Mouse (Mus musculus) cerebellum, adult 2 months (tissue): ENCODE measurements at regions not wholly inside any gene's neighbourhood (a gene's known extent, or its start where the extent isn't known, plus 50 kb on each side); places are given as distances from the start of the nearest gene placed in this dataset.

Experiments used
- DNase-seq, 2 experiments: peaks; one replicate each; pipeline ENCODE4 v3.0.0; 2021
- H3K27ac ChIP-seq: fragments of 200-500 bp; 2 replicates; pipeline ENCODE4 v1.5.1; 2012; ENCODE audit warnings: low read length, control low read depth, inconsistent platforms; ENCODE audit not compliant: insufficient read depth
- H3K27me3 ChIP-seq: fragments of 200-500 bp; 2 replicates; pipeline ENCODE4 v1.6.1; 2012; ENCODE audit warnings: inconsistent platforms, mild to moderate bottlenecking, low read length, moderate library complexity; ENCODE audit not compliant: control insufficient read depth, insufficient read depth
- H3K4me1 ChIP-seq: fragments of 200-500 bp; 2 replicates; pipeline ENCODE4 v1.6.1; 2011; ENCODE audit warnings: low read length; ENCODE audit not compliant: control insufficient read depth, insufficient read depth
- H3K4me3 ChIP-seq: fragments of 200-500 bp; replicated peaks from 2 replicates; pipeline ENCODE3; 2011; ENCODE audit warnings: mild to moderate bottlenecking, low read depth, low read length, control low read depth; ENCODE audit not compliant: insufficient read depth
- CTCF ChIP-seq: fragments of 200-500 bp; IDR thresholded peaks from 2 replicates; pipeline ENCODE4 v1.5.1; 2011; ENCODE audit warnings: low read depth, mild to moderate bottlenecking, control low read depth, low read length, moderate library complexity, borderline replicate concordance; ENCODE audit not compliant: insufficient read depth
- POLR2A ChIP-seq: fragments of 200-500 bp; IDR thresholded peaks from 2 replicates; pipeline ENCODE4 v1.6.1; 2011; ENCODE audit warnings: low read length, control low read depth, borderline replicate concordance; ENCODE audit not compliant: insufficient read depth
- WGBS: fragments of 180-500 bp; shearing (Covaris S2); methylation state at CpG from one replicate; pipeline ENCODE4 v1.1.7; 2018; 5-methylcytosine and 5-hydroxymethylcytosine counted together

- no peaks in the 10 kb centered on the region for H3K27me3 ChIP-seq
- TF ChIP-seq CTCF = no peak
- no peak for TF ChIP-seq POLR2A
- H3K4me3 ChIP-seq = no peak overlapping the region
- 64% methylated on average over 6 of the region's 6 CpGs for WGBS
- DNase-seq = no peak
- no peak overlapping the region for H3K27ac ChIP-seq
- no peaks in the 10 kb centered on the region for H3K4me1 ChIP-seq
Measured at GRCm38 (mm10) chr12:109950632-109951031, 328.2 kb upstream of the Dio3 start.

GRCm38 (mm10) chr12:109951473-109951872 is 327.4 kb upstream of the Dio3 start:
- no peak for DNase-seq
- Histone ChIP-seq H3K4me1 (no peaks in the 10 kb centered on the region), H3K4me3 (no peak overlapping the region), H3K27me3 (no peaks in the 10 kb centered on the region), H3K27ac (no peak overlapping the region)
- no peak for TF ChIP-seq CTCF
- TF ChIP-seq POLR2A = no peak
- WGBS = 79% methylated on average over 12 of the region's 12 CpGs

DNA sequence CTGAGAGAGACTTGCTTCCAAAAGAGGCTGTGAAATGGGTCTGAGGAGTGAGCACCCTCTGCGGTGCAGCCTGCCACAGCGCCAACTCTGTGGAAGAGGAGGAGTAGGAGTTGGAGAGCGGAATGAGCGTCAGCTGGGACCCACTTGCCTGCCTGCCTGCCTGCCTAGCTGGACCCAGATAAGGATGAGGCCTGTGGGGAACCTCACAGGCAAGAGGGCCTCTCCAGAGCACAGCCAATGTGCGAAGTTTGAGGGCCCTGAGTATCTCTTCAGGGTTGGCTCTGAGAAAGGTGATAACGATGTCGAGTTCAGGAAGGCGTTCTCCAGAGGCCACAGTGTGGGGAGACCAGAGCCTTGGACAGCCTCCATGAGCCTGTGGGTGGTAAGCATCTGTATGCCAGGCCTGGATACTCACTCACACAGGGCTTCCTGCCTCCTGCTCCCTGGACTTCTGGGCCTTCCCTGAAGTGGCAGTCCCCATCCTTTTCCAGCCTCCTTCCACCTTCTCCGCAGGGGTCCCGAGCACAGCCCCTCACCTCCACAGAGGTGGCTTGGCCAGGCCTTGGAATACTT is 326.9 kb upstream of the Dio3 start:
- Histone ChIP-seq H3K4me1 (no peaks in the 10 kb centered on the region), H3K27ac (no peak overlapping the region), H3K4me3 (no peak overlapping the region), H3K27me3 (no peaks in the 10 kb centered on the region)
- no peak for TF ChIP-seq CTCF
- no peak for TF ChIP-seq POLR2A
- no peak for DNase-seq
- 57% methylated on average over 10 of the region's 10 CpGs for WGBS

GRCm38 (mm10) chr12:109952933-109953332 is 325.9 kb upstream of the Dio3 start:
- no peak for DNase-seq
- 73% methylated on average over 3 of the region's 3 CpGs for WGBS
- Histone ChIP-seq H3K27me3 (no peaks in the 10 kb centered on the region), H3K27ac (no peak overlapping the region), H3K4me3 (no peak overlapping the region), H3K4me1 (no peaks in the 10 kb centered on the region)
- no peak for TF ChIP-seq POLR2A
- TF ChIP-seq CTCF = no peak

- Histone ChIP-seq H3K4me3 (no peak overlapping the region), H3K27ac (no peak overlapping the region), H3K27me3 (no peaks in the 10 kb centered on the region), H3K4me1 (no peaks in the 10 kb centered on the region)
- TF ChIP-seq POLR2A = no peak
- TF ChIP-seq CTCF = no peak
- WGBS = 47% methylated on average over 3 of the region's 3 CpGs
- DNase-seq = no peak
Measured at GRCm38 (mm10) chr12:109957305-109957704, 321.6 kb upstream of the Dio3 start.

DNA sequence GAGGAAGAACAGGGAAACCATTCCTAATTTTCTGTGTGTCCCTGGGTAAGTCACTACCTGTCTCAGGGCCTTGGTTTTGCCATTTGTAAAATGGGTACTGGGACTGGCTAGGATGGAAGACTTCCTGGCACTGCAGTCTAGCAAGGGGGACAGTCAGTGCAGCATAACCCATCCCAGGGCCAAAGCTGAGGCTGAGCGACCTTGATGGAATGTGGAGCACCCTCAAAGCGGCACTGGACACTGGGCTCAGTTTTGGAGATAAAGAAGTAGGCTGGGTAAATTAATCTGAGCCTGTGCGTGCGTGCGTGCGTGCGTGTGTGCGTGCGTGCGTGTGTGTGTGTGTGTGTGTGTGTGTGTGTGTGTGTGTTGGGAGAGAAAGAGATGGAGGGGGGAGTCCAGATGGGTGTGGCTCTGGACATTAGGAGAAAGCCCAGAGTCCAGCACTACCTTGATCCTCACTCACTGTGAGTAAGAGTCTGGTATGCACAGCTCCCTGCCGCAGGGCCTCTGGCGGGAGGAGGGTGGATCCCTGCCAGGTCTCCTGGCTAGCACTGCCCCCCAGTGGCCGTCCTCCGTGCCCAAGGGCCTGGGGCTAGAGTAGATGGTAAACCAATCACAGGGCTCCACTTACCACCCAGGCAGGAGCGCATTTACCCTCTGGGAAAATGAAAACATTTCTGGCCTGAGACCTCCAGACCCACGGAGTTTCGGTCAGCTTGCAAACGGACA is 320.3 kb upstream of the Dio3 start:
- no peak overlapping the region for H3K4me3 ChIP-seq
- H3K27ac ChIP-seq = no peak overlapping the region
- DNase-seq = no peak
- TF ChIP-seq CTCF = no peak
- TF ChIP-seq POLR2A = no peak
- H3K27me3 ChIP-seq = no peaks in the 10 kb centered on the region
- no peaks in the 10 kb centered on the region for H3K4me1 ChIP-seq
- 54% methylated on average over 18 of the region's 18 CpGs for WGBS

GRCm38 (mm10) chr12:109966776-109967175 is 312.1 kb upstream of the Dio3 start:
- 45% methylated on average over 12 of the region's 12 CpGs for WGBS
- no peaks in the 10 kb centered on the region for H3K4me1 ChIP-seq
- no peak for TF ChIP-seq POLR2A
- TF ChIP-seq CTCF = no peak
- DNase-seq = no peak
- H3K4me3 ChIP-seq = no peak overlapping the region
- H3K27ac ChIP-seq = no peak overlapping the region
- no peaks in the 10 kb centered on the region for H3K27me3 ChIP-seq

DNA sequence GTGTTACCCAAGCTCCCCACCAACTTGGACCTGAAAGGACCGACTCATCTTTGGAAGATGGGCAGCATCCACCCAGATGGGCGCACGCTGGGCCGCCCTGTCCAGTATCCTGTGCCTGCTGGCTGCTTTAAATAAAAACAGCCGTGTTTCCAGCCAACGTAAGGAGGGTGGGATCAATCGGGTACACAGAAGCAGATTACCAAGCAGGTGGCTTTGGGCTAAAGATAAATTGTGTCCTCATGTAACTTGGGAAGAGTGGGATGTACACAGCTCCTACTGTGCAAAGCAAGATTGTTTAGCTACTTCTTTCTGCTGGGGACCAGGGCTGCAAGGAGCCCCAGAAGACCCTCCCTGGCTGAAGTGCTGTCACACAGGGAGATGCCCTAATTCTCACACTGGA is 310.6 kb upstream of the Dio3 start:
- no peak overlapping the region for H3K4me3 ChIP-seq
- H3K27ac ChIP-seq = no peak overlapping the region
- 72% methylated on average over 7 of the region's 7 CpGs for WGBS
- H3K4me1 ChIP-seq = no peaks in the 10 kb centered on the region; the same call in 1 of the 2 replicates
- TF ChIP-seq CTCF (no peak), POLR2A (no peak)
- no peak for DNase-seq
- no peaks in the 10 kb centered on the region for H3K27me3 ChIP-seq
